Mouse (Mus musculus) kidney, embryonic 16.5 days (tissue): ENCODE results near the gene Olfr576. TPM values are rescaled to one million over a fixed set of nuclear protein-coding genes. Genes with fewer than 3 reads are reported as not detected.

Experiments
- ATAC-seq: fragments of 200-750 bp; cut with Nextera tagmentation; 2 replicates; pipeline ENCODE4 v1.8.0; 2017; ENCODE audit warnings: moderate TSS enrichment; ENCODE audit not compliant: low FRiP score, low TSS enrichment
- H3K27ac ChIP-seq: fragments of 300-500 bp; sonication (generic); 2 replicates; pipeline ENCODE4 v1.5.1; 2014; ENCODE audit warnings: low read length
- H3K27me3 ChIP-seq: fragments of 300-500 bp; sonication (generic); 2 replicates; pipeline ENCODE4 v1.6.1; 2014; ENCODE audit warnings: low read length, control low read depth, mixed read lengths; ENCODE audit not compliant: insufficient read depth
- H3K36me3 ChIP-seq: fragments of 300-500 bp; sonication (generic); 2 replicates; pipeline ENCODE4 v1.6.1; 2014; ENCODE audit warnings: low read length, control low read depth, mixed read lengths; ENCODE audit not compliant: insufficient read depth
- H3K4me1 ChIP-seq: fragments of 300-500 bp; sonication (generic); 2 replicates; pipeline ENCODE4 v1.6.1; 2014; ENCODE audit warnings: low read length, control low read depth, mixed read lengths; ENCODE audit not compliant: insufficient read depth
- H3K4me2 ChIP-seq: fragments of 300-500 bp; sonication (generic); replicated peaks from 2 replicates; pipeline ENCODE4 v1.6.1; 2014; ENCODE audit warnings: low read depth, low read length
- H3K4me3 ChIP-seq: fragments of 300-500 bp; sonication (generic); 2 replicates; pipeline ENCODE4 v1.5.1; 2014; ENCODE audit warnings: mild to moderate bottlenecking, low read length
- H3K9ac ChIP-seq: fragments of 300-500 bp; sonication (generic); replicated peaks from 2 replicates; pipeline ENCODE4 v1.6.1; 2014; ENCODE audit warnings: low read length
- H3K9me3 ChIP-seq: fragments of 300-500 bp; sonication (generic); 2 replicates; pipeline ENCODE4 v1.6.1; 2016; ENCODE audit warnings: low read length, control low read depth
- WGBS: fragments of 180-500 bp; shearing (Covaris S2); extraction: QIAGEN DNeasy Blood & Tissue Kit; methylation state at CpG from one replicate; pipeline ENCODE4 v1.1.7; 2014; 5-methylcytosine and 5-hydroxymethylcytosine counted together
- polyA plus RNA-seq: library from polyadenylated mRNA; unstranded; fragments of >200 nt; fragmentation: Nextera tagmentation; extraction: Ambion mirVana; gene quantifications from 2 replicates; pipeline ENCODE4 v1.2.1, GENCODE M21; 2015

Gene Olfr576
- polyA plus RNA-seq, 1 experiment from 2014 or later, result not detected

DNA sequence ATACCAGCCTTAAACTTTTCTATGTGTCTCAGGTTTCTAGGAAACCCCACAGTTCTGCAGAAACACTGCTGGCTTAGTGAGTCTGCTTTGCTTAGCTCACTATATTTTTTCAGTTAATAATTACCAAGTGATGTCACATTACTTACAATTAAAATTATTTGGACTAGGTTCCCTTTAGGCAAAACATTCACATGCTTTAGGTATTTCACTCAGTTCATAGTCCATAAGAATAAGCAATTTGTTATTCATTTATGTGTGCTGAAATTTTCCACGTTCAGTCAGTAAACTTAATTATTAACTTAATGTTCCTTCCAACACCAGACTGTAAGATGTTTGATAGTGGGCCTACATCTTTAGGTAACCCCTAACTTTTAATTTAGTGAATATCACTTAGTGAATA lies 11.7 kb upstream of the Olfr576 start:
- Histone ChIP-seq H3K36me3 (no peaks in the 10 kb centered on the region), H3K4me1 (no peaks in the 10 kb centered on the region), H3K27ac (no peak overlapping the region), H3K4me2 (no peak overlapping the region), H3K9ac (no peak overlapping the region), H3K9me3 (no peaks in the 10 kb centered on the region), H3K4me3 (no peak overlapping the region), H3K27me3 (no peaks in the 10 kb centered on the region)
- peak; percentile 69 for ATAC-seq
- WGBS, result 38% methylated on average over 1 of the region's 1 CpGs

DNA sequence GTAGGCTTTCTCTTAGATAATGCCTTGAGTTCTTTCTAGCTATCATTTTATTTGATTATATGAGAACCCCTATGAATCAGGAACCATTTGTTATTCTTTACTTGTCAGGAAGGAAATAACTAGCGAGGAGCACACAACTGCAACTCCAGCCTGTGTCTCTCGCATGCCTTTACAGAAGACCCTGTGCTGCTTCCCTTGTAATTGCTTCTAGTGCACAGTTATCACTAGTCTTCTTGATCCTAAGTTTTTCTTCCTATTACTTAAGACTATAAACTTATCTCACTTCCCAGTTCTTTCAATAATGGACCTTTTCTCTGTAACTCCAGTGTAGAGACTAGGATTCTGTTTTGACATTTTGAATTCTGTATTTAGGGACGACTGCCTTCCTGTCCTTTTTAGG lies 4.3 kb upstream of the Olfr576 start:
- Histone ChIP-seq H3K9ac (no peak overlapping the region), H3K9me3 (no peaks in the 10 kb centered on the region), H3K4me3 (no peak overlapping the region), H3K4me2 (no peak overlapping the region), H3K27me3 (no peaks in the 10 kb centered on the region), H3K36me3 (no peaks in the 10 kb centered on the region), H3K27ac (no peak overlapping the region), H3K4me1 (no peaks in the 10 kb centered on the region)
- ATAC-seq, result no peak
- 66% methylated on average over 3 of the region's 3 CpGs for WGBS

GRCm38 (mm10) chr7:102958593-102958992 lies 3.9 kb upstream of the Olfr576 start, which contains the start of gene Olfr575:
Gene Olfr575, minus strand, starts transcription at chr7:102958775.
- no peaks in the 10 kb centered on the region for H3K27me3 ChIP-seq
- no peaks in the 10 kb centered on the region for H3K36me3 ChIP-seq
- H3K9me3 ChIP-seq, result no peaks in the 10 kb centered on the region
- no peak within 1 kb of the TSS for H3K4me2 ChIP-seq
- ATAC-seq, result no peak
- WGBS, result 56% methylated on average over 1 of the region's 1 CpGs
- no peaks in the 10 kb centered on the region for H3K4me1 ChIP-seq
- no peak within 1 kb of the TSS for H3K4me3 ChIP-seq
- H3K9ac ChIP-seq, result no peak within 1 kb of the TSS
- no peak within 1 kb of the TSS for H3K27ac ChIP-seq

- no peak overlapping the region for H3K4me3 ChIP-seq
- no peaks in the 10 kb centered on the region for H3K27me3 ChIP-seq
- no peaks in the 10 kb centered on the region for H3K36me3 ChIP-seq
- no peak overlapping the region for H3K9ac ChIP-seq
- 46% methylated on average over 1 of the region's 1 CpGs for WGBS
- no peaks in the 10 kb centered on the region for H3K9me3 ChIP-seq
- no peak for ATAC-seq
- no peaks in the 10 kb centered on the region for H3K4me1 ChIP-seq
- no peak overlapping the region for H3K4me2 ChIP-seq
- H3K27ac ChIP-seq, result no peak overlapping the region
Measured at GRCm38 (mm10) chr7:102974399-102974798, 11.9 kb downstream of the Olfr576 start.

GRCm38 (mm10) chr7:102975843-102976242 lies 13.4 kb downstream of the Olfr576 start, which contains the start of gene Olfr577:
Gene Olfr577, minus strand, starts transcription at chr7:102975943.
- H3K4me2 ChIP-seq, result no peak within 1 kb of the TSS
- no peaks in the 10 kb centered on the region for H3K9me3 ChIP-seq
- H3K9ac ChIP-seq, result no peak within 1 kb of the TSS
- H3K4me1 ChIP-seq, result no peaks in the 10 kb centered on the region
- no peaks in the 10 kb centered on the region for H3K27me3 ChIP-seq
- ATAC-seq, result no peak
- H3K4me3 ChIP-seq, result no peak within 1 kb of the TSS
- WGBS, result 80% methylated on average over 2 of the region's 2 CpGs
- H3K36me3 ChIP-seq, result no peaks in the 10 kb centered on the region
- no peak within 1 kb of the TSS for H3K27ac ChIP-seq

- Histone ChIP-seq H3K9ac (no peak within 1 kb of the TSS), H3K9me3 (no peaks in the 10 kb centered on the region), H3K4me3 (no peak within 1 kb of the TSS), H3K4me1 (no peaks in the 10 kb centered on the region), H3K27ac (no peak within 1 kb of the TSS), H3K27me3 (no peaks in the 10 kb centered on the region), H3K4me2 (no peak within 1 kb of the TSS), H3K36me3 (no peaks in the 10 kb centered on the region)
- no peak for ATAC-seq
- 68% methylated on average over 3 of the region's 3 CpGs for WGBS
Measured at GRCm38 (mm10) chr7:102989224-102989623, 26.8 kb downstream of the Olfr576 start, which contains the start of gene Olfr578. Gene Olfr578, minus strand, starts transcription at chr7:102989324.

Other genes starting within 250 kb of the Olfr576 start
- gene Olfr33, start 243.6 kb upstream of the Olfr576 start, polyA plus RNA-seq, result not detected in 2 replicates
- gene Olfr559, start 235.2 kb upstream of the Olfr576 start, polyA plus RNA-seq, result not detected in 2 replicates
- gene Olfr560, start 203.3 kb upstream of the Olfr576 start, polyA plus RNA-seq, result not detected in 2 replicates
- gene Olfr78, start 203.2 kb upstream of the Olfr576 start, polyA plus RNA-seq, result 0.58 and 0.89 TPM in 2 replicates
- gene Olfr561, start 191.4 kb upstream of the Olfr576 start, polyA plus RNA-seq, result not detected in 2 replicates
- gene Olfr564, start 159.2 kb upstream of the Olfr576 start, polyA plus RNA-seq, result not detected in 2 replicates
- not detected in 2 replicates for gene Olfr566, start 103.9 kb upstream of the Olfr576 start, polyA plus RNA-seq
- not detected in 2 replicates for gene Olfr568, start 85.5 kb upstream of the Olfr576 start, polyA plus RNA-seq
- not detected in 2 replicates for gene Olfr569, start 71.8 kb upstream of the Olfr576 start, polyA plus RNA-seq
- gene Olfr570, start 68.1 kb upstream of the Olfr576 start, polyA plus RNA-seq, result not detected in 2 replicates
- gene Olfr571, start 45.1 kb upstream of the Olfr576 start, polyA plus RNA-seq, result not detected in 2 replicates
- gene Olfr572, start 38.3 kb upstream of the Olfr576 start, polyA plus RNA-seq, result not detected in 2 replicates
- not detected in 2 replicates for gene Olfr573-ps1, start 20.1 kb upstream of the Olfr576 start, polyA plus RNA-seq
- not detected in 2 replicates for gene Olfr574, start 14.2 kb upstream of the Olfr576 start, polyA plus RNA-seq
- not detected in 2 replicates for gene Olfr575, start 3.9 kb upstream of the Olfr576 start, polyA plus RNA-seq
- gene Olfr577, start 13.3 kb downstream of the Olfr576 start, polyA plus RNA-seq, result not detected in 2 replicates
- gene Olfr578, start 26.7 kb downstream of the Olfr576 start, polyA plus RNA-seq, result not detected in 2 replicates
- not detected in 2 replicates for gene Olfr582, start 75.4 kb downstream of the Olfr576 start, polyA plus RNA-seq
- gene Olfr583, start 88.6 kb downstream of the Olfr576 start, polyA plus RNA-seq, result not detected in 2 replicates
- not detected in 2 replicates for gene Olfr584, start 119.2 kb downstream of the Olfr576 start, polyA plus RNA-seq
- gene Olfr585, start 135.1 kb downstream of the Olfr576 start, polyA plus RNA-seq, result not detected in 2 replicates
- not detected in 2 replicates for gene Olfr586, start 163.0 kb downstream of the Olfr576 start, polyA plus RNA-seq
- gene Olfr588-ps1, start 178.2 kb downstream of the Olfr576 start, polyA plus RNA-seq, result not detected in 2 replicates
- gene Olfr589, start 193.7 kb downstream of the Olfr576 start, polyA plus RNA-seq, result not detected in 2 replicates
- not detected in 2 replicates for gene Olfr591, start 215.7 kb downstream of the Olfr576 start, polyA plus RNA-seq
- gene Olfr592, start 222.1 kb downstream of the Olfr576 start, polyA plus RNA-seq, result not detected in 2 replicates
- not detected in 2 replicates for gene Olfr593, start 249.2 kb downstream of the Olfr576 start, polyA plus RNA-seq